Mouse (Mus musculus) cerebellum, adult 8-10 months (tissue): ENCODE measurements around the gene Chgb.

Experiments
- DNase-seq: peaks from one replicate; pipeline ENCODE4 v3.0.0; 2022

Gene Chgb

GRCm38 (mm10) chr2:132780978-132781377 lies at the start of gene Chgb:
Gene Chgb, plus strand, starts transcription at chr2:132781278.
- no peak for DNase-seq

- DNase-seq: no peak
These were observed 48.1 kb upstream of the Chgb start for GRCm38 (mm10) chr2:132732940-132733339.

GRCm38 (mm10) chr2:132733603-132734573 lies 47.2 kb upstream of the Chgb start:
- no peak for DNase-seq

GRCm38 (mm10) chr2:132738816-132739432 lies 42.2 kb upstream of the Chgb start:
- peak; percentile 75 for DNase-seq

- no peak for DNase-seq
These were observed 39.2 kb upstream of the Chgb start for GRCm38 (mm10) chr2:132741862-132742347.

- DNase-seq: no peak
These were observed 36.2 kb upstream of the Chgb start for GRCm38 (mm10) chr2:132744866-132745265.

GRCm38 (mm10) chr2:132746108-132746507 lies 35.0 kb upstream of the Chgb start:
- no peak for DNase-seq

- DNase-seq: peak; percentile 62
These were observed 30.4 kb upstream of the Chgb start for GRCm38 (mm10) chr2:132750726-132751125.

GRCm38 (mm10) chr2:132751141-132752066 lies 29.7 kb upstream of the Chgb start:
- DNase-seq: peak; percentile 88

GRCm38 (mm10) chr2:132752398-132752797 lies 28.7 kb upstream of the Chgb start:
- no peak for DNase-seq

GRCm38 (mm10) chr2:132753137-132753536 lies 27.9 kb upstream of the Chgb start:
- no peak for DNase-seq

- DNase-seq: no peak
These were observed 23.2 kb upstream of the Chgb start for GRCm38 (mm10) chr2:132757911-132758310.

GRCm38 (mm10) chr2:132770822-132771221 lies 10.3 kb upstream of the Chgb start:
- DNase-seq: no peak

- DNase-seq: peak; percentile 87
These were observed 476 bp downstream of the Chgb start for GRCm38 (mm10) chr2:132781439-132782068.

GRCm38 (mm10) chr2:132784039-132784438 lies 3.0 kb downstream of the Chgb start:
- DNase-seq: peak; percentile 71

GRCm38 (mm10) chr2:132793441-132794203 lies 12.5 kb downstream of the Chgb start:
- peak; percentile 82 for DNase-seq

- no peak for DNase-seq
These were observed 13.1 kb downstream of the Chgb start for GRCm38 (mm10) chr2:132794204-132794586.

GRCm38 (mm10) chr2:132802976-132803375 lies 21.9 kb downstream of the Chgb start:
- no peak for DNase-seq

GRCm38 (mm10) chr2:132815608-132816314 lies 34.7 kb downstream of the Chgb start, which contains the start of the genes Trmt6 and Mcm8:
Gene Trmt6, minus strand, starts transcription at chr2:132816055.
Gene Mcm8, plus strand, starts transcription at chr2:132816141.
- DNase-seq: peak; percentile 86

GRCm38 (mm10) chr2:132841071-132841470 lies 60.0 kb downstream of the Chgb start:
- DNase-seq: no peak
